Mouse (Mus musculus) liver (tissue): ENCODE results near the gene Tnik.
A peak's percentile ranks its signal among the peaks of the same experiment; 100 is the strongest.

Source experiments
- DNase-seq: peaks from one replicate; pipeline ENCODE4 v3.0.0-alpha.2; 2020; ENCODE audit warnings: mixed read lengths

The Tnik gene

GRCm38 (mm10) chr3:28359138-28359537 lies 96.1 kb downstream of the Tnik start:
- peak; percentile 18 for DNase-seq

DNA sequence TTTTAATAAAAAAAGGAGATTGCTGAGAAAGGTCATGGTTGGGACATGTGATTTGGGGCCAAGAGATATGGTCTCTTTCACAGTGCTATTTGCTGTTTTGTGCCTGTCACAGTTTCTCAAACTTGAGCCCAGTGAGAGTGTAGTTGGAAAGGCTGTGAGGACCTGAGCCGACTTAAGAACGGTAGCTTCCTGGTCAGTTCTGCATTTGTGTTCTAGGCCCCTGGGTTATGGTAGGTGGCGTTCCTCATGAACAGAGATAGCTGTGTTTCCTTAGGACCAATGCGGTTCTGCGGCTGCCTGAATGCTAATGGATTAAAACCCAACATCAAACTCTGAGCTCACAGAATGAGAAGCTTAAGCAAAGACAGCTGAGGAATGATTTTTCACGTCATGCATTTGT lies 98.0 kb downstream of the Tnik start:
- DNase-seq = no peak

DNA sequence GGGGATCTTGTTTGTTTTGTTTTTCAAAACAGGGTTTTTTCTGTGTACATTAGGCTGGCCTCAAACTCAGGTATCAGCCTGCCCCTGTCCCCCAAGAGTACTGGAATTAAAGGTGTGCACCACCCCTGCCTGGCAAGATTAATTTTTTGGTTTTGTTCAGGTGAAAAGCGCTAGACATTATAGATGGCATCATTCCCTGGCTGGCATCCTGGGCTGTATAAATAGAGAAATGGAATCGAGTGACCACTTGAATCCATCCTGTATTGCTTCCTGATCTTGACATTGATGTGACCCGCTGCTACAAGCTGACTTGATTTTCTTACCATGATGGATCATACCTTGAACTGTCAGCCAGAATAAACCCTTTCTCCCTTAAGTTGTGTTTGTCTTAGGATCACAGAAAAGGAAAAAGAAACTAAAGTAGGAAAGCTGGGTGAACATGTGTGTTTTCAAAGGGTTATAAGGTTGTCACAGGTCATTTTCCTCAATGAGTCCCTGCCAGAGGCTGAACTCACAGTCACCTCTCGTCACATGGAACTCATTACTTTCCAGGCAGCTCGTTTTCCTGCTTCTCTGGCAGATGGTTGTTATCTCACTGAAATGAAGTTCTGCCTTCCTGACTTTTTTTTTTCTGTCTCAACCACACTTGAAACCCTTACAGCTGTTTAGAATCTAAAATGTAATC lies 100.6 kb downstream of the Tnik start:
- DNase-seq = no peak

DNA sequence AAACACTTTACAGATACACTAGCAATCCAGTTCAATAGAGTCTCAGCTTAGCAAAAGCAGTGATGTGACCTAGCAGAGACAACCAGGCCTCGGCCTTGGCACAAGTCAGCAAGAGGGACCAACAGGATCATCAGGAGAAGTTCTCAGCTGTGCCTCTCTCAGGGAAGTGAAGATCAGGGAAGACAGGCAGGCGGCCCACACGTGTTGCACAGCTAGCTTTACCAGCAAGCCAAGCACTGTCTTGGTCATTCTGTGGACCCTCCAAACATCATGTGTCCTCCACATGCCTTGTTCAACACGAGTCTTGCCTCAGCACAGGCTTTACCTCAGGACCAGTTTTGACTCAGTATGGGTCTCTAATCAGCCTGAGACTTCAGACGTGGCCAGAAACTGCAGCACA lies 105.7 kb downstream of the Tnik start:
- no peak for DNase-seq

GRCm38 (mm10) chr3:28369266-28369665 lies 106.3 kb downstream of the Tnik start:
- DNase-seq = no peak

DNA sequence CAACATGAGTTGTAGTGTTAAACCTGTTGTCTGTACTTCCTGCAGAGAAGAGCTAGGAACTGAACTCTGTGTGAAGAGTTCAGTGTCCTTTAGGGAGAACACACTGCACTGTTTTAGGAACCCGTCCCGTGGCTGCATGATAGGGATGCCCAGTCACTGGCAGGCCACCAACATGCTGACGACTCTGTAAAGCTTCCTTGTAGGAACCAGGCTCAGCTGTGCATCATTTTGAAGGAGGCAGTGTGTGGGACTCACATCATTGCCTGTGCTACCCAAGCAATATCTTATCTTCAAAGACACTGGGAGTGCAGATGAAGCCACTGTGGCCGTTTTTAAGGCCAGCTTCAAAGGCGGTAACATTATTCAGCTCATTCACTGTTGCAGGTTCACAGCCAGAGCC lies 106.7 kb downstream of the Tnik start:
- DNase-seq = no peak

DNA sequence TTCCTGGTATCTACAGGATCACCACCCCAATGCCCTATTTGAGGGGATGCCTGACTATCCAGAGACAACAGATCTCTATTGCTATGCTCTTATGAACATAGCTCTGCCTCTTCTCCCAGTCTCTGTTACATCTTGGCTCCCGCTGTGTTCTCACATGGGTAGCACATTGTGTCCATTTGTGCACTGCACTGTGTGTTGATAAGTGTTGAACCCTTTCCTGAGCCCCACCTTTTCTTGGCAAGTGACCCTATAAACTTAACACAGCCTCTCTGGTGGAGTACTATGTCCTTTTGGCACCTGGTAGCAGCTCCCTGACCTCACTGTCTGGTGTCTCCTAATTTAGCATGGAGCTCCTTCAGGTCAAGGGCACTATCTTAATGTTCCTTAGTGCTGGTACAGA lies 108.6 kb downstream of the Tnik start:
- DNase-seq = no peak

DNA sequence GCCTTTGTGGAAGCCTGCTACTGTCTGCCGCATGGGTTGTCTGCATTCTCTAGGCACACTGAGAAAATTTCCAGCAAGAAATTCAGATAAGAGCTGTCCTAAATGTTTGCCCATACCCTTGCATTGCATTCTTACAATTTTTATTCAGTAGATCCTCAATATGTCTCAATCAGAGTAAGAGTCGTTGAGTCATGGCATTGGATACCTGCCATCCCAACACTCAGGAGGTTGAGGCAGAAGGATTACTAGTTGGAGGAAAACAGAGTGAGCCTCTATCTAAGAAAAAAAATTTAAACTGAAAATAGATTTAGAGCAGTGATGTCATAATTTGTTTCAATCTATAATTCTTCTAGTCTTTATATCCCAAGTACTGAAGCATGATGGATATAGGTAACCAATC lies 109.4 kb downstream of the Tnik start:
- DNase-seq = no peak

DNA sequence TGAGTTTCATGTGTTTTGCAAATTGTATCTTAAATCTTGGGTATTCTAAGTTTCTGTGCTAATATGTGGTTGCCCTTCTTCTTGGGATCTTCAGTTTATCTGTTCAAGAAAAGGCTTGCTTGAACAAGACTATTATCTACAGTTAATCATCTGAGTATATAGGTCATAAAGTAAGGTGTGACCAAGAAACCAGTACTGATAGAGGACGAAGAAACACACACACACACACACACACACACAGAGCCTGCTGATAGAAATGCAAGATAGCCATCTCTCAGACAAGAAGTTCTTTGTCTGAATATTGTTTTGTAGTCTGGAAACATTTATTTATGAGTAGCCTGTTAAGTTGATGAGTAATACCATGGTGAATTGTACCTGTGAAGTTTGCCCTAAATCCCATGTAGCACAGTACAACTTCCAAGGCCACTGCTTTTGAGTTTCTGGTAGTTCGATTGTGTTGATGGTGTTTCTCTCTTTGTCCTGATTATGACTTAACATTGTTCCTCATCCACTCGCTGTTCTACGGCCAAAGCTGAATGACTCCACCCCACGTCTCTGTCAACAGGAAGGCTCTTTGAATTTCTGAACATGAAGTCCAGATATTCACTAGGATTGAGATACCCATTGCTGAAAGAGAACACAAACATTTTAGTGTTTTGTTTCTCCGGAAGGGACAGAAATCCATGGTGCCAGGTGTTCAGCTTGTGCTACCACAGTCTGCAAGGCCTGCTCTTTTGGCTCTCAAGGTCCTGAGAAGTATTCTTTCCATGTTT lies 111.9 kb downstream of the Tnik start:
- no peak for DNase-seq

- DNase-seq = no peak
Observed at GRCm38 (mm10) chr3:28380224-28380623, 117.2 kb downstream of the Tnik start.

DNA sequence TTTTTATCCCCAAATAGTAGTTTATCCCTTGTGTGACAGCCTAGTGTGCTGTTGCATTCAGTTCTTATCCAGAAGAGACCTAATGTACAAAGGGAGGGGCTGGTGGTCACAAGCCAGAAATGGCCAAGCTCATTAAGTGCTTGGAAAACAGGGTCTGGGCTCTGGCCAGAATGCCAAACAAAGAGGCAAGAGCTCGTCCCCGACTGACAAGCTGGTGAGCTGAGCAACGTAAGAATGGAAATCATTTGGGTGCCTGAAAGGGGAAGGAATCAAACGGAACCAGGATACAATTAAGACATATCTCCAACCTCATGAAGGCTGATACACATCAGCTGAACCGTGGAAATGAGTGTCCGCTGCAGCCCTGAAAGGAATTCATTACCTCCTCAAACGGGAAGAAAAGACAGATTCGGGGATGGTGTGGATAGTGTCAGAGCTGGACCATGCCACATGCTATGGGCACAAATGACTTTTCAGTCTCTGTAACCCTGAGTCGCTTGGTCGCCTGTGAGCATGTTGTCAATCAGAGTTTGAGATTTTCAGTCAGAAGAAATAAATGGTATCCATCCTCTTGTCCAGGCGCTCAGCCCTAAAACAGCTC lies 120.6 kb downstream of the Tnik start:
- no peak for DNase-seq

- no peak for DNase-seq
Observed at GRCm38 (mm10) chr3:28385199-28385975, 122.4 kb downstream of the Tnik start.

DNA sequence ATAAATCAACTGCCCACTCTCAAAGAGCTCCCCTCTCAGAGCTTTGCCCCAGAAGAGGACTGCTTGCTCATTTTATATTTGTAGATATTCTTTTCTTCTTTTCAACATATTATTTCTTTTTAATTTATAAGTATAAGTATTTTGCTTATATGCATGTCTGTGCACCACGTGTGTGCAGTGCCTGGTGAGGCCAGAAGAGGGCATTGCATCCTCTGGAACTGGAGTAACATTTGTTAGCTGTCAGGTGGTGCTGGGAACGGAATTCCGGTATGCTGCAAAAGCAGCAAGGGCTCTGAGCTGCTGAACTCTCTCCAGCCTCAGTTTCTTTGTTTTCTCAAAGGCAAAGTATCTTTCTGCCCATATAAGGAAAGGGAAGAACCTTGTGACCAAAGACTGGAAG lies 125.5 kb downstream of the Tnik start:
- DNase-seq = no peak

- no peak for DNase-seq
Observed at GRCm38 (mm10) chr3:28390183-28390582, 127.2 kb downstream of the Tnik start.

GRCm38 (mm10) chr3:28392542-28392941 lies 129.5 kb downstream of the Tnik start:
- DNase-seq = no peak

DNA sequence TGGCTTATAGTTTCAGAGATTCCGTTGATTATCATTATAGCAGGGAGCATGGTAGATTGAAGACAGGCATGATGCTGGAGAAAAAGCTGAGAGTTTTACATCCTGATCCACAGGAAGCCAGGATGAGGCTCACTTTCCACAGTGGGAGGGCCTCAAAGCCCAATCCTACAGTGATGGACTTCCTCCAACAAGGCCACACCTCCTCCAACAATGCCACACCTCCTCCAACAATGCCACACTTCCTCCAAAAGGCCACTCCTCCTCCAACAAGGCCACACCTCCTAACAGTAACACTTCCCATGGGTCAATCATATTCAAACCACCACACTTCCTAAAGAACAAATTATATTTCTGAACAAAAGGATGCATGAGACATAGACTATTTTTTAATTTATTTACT lies 135.8 kb downstream of the Tnik start:
- DNase-seq = no peak

GRCm38 (mm10) chr3:28399593-28400216 lies 136.7 kb downstream of the Tnik start:
- DNase-seq = peak; percentile 74

- peak; percentile 45 for DNase-seq
Observed at GRCm38 (mm10) chr3:28401335-28401734, 138.3 kb downstream of the Tnik start.

GRCm38 (mm10) chr3:28402221-28402620 lies 139.2 kb downstream of the Tnik start:
- DNase-seq = peak; percentile 10

- DNase-seq = no peak
Observed at GRCm38 (mm10) chr3:28405391-28405790, 142.4 kb downstream of the Tnik start.

DNA sequence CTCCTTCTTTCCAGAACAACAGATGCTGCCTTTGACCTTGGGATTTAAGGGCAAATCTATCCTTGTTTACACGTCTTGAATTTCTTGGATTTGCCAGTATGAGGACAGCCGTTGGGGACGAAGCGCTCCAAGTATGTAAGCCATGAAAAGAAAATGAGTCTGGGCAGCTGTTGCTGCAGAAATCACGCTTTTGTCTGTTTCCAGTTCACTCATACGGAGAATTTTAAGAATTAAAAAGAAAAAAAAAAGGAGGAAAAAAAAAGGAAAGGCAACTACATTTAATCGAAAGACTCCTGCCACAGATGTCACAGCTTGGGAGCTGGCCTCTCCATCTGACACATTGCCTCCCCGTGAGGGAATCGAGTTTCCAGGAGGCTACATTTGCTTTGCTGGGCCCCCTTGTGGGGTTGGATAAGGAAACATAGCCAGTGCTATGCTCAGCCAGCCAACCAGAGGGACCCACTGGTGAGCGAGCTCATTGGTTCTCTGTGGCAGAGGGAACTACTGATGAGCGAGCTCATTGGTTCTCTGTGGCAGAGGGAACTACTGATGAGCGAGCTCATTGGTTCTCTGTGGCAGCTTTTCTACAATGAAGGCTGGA lies 145.9 kb downstream of the Tnik start:
- DNase-seq = peak; percentile 70

- no peak for DNase-seq
Observed at GRCm38 (mm10) chr3:28410269-28410668, 147.3 kb downstream of the Tnik start.
